Mouse (Mus musculus): ENCODE measurements around the gene Aak1. TPM values are rescaled to one million over a fixed set of nuclear protein-coding genes. Genes with fewer than 3 reads are reported as not detected.

Aak1 gene
- polyA plus RNA-seq, 1 experiment from 2014 or later: 43.9 TPM

- Histone ChIP-seq H3K4me2 (ENCODE audit: low read length) (no peak overlapping the region), H3K27me3 (ENCODE audit: control insufficient read depth, insufficient read depth, low read length) (no peaks in the 10 kb centered on the region), H3K4me3 (replicated peaks; ENCODE audit: low read depth, low read length) (no peak overlapping the region), H3K9ac (replicated peaks; ENCODE audit: low read length) (no peak overlapping the region), H3K9me3 (ENCODE audit: control insufficient read depth, low read length) (no peaks in the 10 kb centered on the region), H3K4me1 (ENCODE audit: control insufficient read depth, insufficient read depth, low read length) (no peaks in the 10 kb centered on the region), H3K36me3 (ENCODE audit: control insufficient read depth, insufficient read depth, low read length) (peaks cover 30% of the 10 kb centered on the region; the same call in 1 of the 2 replicates), H3K27ac (replicated peaks; ENCODE audit: low read depth, low read length) (no peak overlapping the region)
- DNase-seq (no peak), ATAC-seq (ENCODE audit: low FRiP score, low TSS enrichment) (no peak)
- WGBS: 95% methylated on average over 8 of the region's 8 CpGs
Measured at GRCm38 (mm10) chr6:86978156-86978908, 129.0 kb downstream of the Aak1 start.

- H3K27me3 ChIP-seq (ENCODE audit: control insufficient read depth, insufficient read depth, low read length): no peaks in the 10 kb centered on the region
- H3K36me3 ChIP-seq (ENCODE audit: control insufficient read depth, insufficient read depth, low read length): peaks cover 27% of the 10 kb centered on the region; the same call in 1 of the 2 replicates
- H3K4me3 ChIP-seq (replicated peaks; ENCODE audit: low read depth, low read length): no peak overlapping the region
- ATAC-seq (ENCODE audit: low FRiP score, low TSS enrichment) (no peak), DNase-seq (no peak)
- no peak overlapping the region for H3K9ac ChIP-seq (replicated peaks; ENCODE audit: low read length)
- no peak overlapping the region for H3K27ac ChIP-seq (replicated peaks; ENCODE audit: low read depth, low read length)
- no peak overlapping the region for H3K4me2 ChIP-seq (ENCODE audit: low read length)
- no peaks in the 10 kb centered on the region for H3K9me3 ChIP-seq (ENCODE audit: control insufficient read depth, low read length)
- no peaks in the 10 kb centered on the region for H3K4me1 ChIP-seq (ENCODE audit: control insufficient read depth, insufficient read depth, low read length)
- 93% methylated on average over 6 of the region's 6 CpGs for WGBS
Measured at GRCm38 (mm10) chr6:86978909-86979265, 129.6 kb downstream of the Aak1 start.

GRCm38 (mm10) chr6:86981206-86981605 is 131.9 kb downstream of the Aak1 start:
- no peak overlapping the region for H3K9ac ChIP-seq (replicated peaks; ENCODE audit: low read length)
- H3K4me1 ChIP-seq (ENCODE audit: control insufficient read depth, insufficient read depth, low read length): no peaks in the 10 kb centered on the region
- no peak overlapping the region for H3K27ac ChIP-seq (replicated peaks; ENCODE audit: low read depth, low read length)
- no peak overlapping the region for H3K4me3 ChIP-seq (replicated peaks; ENCODE audit: low read depth, low read length)
- no peak for DNase-seq
- H3K36me3 ChIP-seq (ENCODE audit: control insufficient read depth, insufficient read depth, low read length): peaks cover 32% of the 10 kb centered on the region; the same call in 1 of the 2 replicates
- no peak for ATAC-seq (ENCODE audit: low FRiP score, low TSS enrichment)
- no peak overlapping the region for H3K4me2 ChIP-seq (ENCODE audit: low read length)
- no peaks in the 10 kb centered on the region for H3K9me3 ChIP-seq (ENCODE audit: control insufficient read depth, low read length)
- H3K27me3 ChIP-seq (ENCODE audit: control insufficient read depth, insufficient read depth, low read length): no peaks in the 10 kb centered on the region
- 86% methylated on average over 2 of the region's 2 CpGs for WGBS

GRCm38 (mm10) chr6:86985314-86986106 is 136.2 kb downstream of the Aak1 start:
- Histone ChIP-seq H3K27me3 (ENCODE audit: control insufficient read depth, insufficient read depth, low read length) (no peaks in the 10 kb centered on the region), H3K27ac (replicated peaks; ENCODE audit: low read depth, low read length) (no peak overlapping the region), H3K4me1 (ENCODE audit: control insufficient read depth, insufficient read depth, low read length) (no peaks in the 10 kb centered on the region), H3K4me2 (ENCODE audit: low read length) (no peak overlapping the region), H3K9me3 (ENCODE audit: control insufficient read depth, low read length) (no peaks in the 10 kb centered on the region), H3K4me3 (replicated peaks; ENCODE audit: low read depth, low read length) (no peak overlapping the region), H3K9ac (replicated peaks; ENCODE audit: low read length) (no peak overlapping the region), H3K36me3 (ENCODE audit: control insufficient read depth, insufficient read depth, low read length) (peaks cover 29% of the 10 kb centered on the region; the same call in 1 of the 2 replicates)
- no peak for DNase-seq
- ATAC-seq (ENCODE audit: low FRiP score, low TSS enrichment): no peak
- 86% methylated on average over 8 of the region's 8 CpGs for WGBS

- ATAC-seq (ENCODE audit: low FRiP score, low TSS enrichment): no peak
- Histone ChIP-seq H3K27ac (replicated peaks; ENCODE audit: low read depth, low read length) (no peak overlapping the region), H3K9me3 (ENCODE audit: control insufficient read depth, low read length) (no peaks in the 10 kb centered on the region), H3K4me3 (replicated peaks; ENCODE audit: low read depth, low read length) (no peak overlapping the region), H3K4me1 (ENCODE audit: control insufficient read depth, insufficient read depth, low read length) (no peaks in the 10 kb centered on the region), H3K27me3 (ENCODE audit: control insufficient read depth, insufficient read depth, low read length) (no peaks in the 10 kb centered on the region), H3K36me3 (ENCODE audit: control insufficient read depth, insufficient read depth, low read length) (peaks cover 15% of the 10 kb centered on the region; the same call in 1 of the 2 replicates), H3K9ac (replicated peaks; ENCODE audit: low read length) (no peak overlapping the region), H3K4me2 (ENCODE audit: low read length) (no peak overlapping the region)
- DNase-seq: no peak
- 95% methylated on average over 6 of the region's 6 CpGs for WGBS
Measured at GRCm38 (mm10) chr6:86989576-86989975, 140.3 kb downstream of the Aak1 start.

GRCm38 (mm10) chr6:86991041-86991440 is 141.7 kb downstream of the Aak1 start:
- ATAC-seq (ENCODE audit: low FRiP score, low TSS enrichment): no peak
- no peaks in the 10 kb centered on the region for H3K4me1 ChIP-seq (ENCODE audit: control insufficient read depth, insufficient read depth, low read length)
- H3K4me3 ChIP-seq (replicated peaks; ENCODE audit: low read depth, low read length): no peak overlapping the region
- no peak overlapping the region for H3K4me2 ChIP-seq (ENCODE audit: low read length)
- DNase-seq: no peak
- H3K27ac ChIP-seq (replicated peaks; ENCODE audit: low read depth, low read length): no peak overlapping the region
- WGBS: 90% methylated on average over 3 of the region's 3 CpGs
- H3K36me3 ChIP-seq (ENCODE audit: control insufficient read depth, insufficient read depth, low read length): peaks cover 14% of the 10 kb centered on the region; the same call in 1 of the 2 replicates
- H3K9ac ChIP-seq (replicated peaks; ENCODE audit: low read length): no peak overlapping the region
- H3K27me3 ChIP-seq (ENCODE audit: control insufficient read depth, insufficient read depth, low read length): no peaks in the 10 kb centered on the region
- no peaks in the 10 kb centered on the region for H3K9me3 ChIP-seq (ENCODE audit: control insufficient read depth, low read length)

- ATAC-seq (ENCODE audit: low FRiP score, low TSS enrichment) (no peak), DNase-seq (no peak)
- H3K4me1 ChIP-seq (ENCODE audit: control insufficient read depth, insufficient read depth, low read length): no peaks in the 10 kb centered on the region
- H3K36me3 ChIP-seq (ENCODE audit: control insufficient read depth, insufficient read depth, low read length): peaks cover 21% of the 10 kb centered on the region
- no peak overlapping the region for H3K9ac ChIP-seq (replicated peaks; ENCODE audit: low read length)
- H3K27me3 ChIP-seq (ENCODE audit: control insufficient read depth, insufficient read depth, low read length): no peaks in the 10 kb centered on the region
- no peak overlapping the region for H3K27ac ChIP-seq (replicated peaks; ENCODE audit: low read depth, low read length)
- no peak overlapping the region for H3K4me2 ChIP-seq (ENCODE audit: low read length)
- H3K9me3 ChIP-seq (ENCODE audit: control insufficient read depth, low read length): no peaks in the 10 kb centered on the region
- no peak overlapping the region for H3K4me3 ChIP-seq (replicated peaks; ENCODE audit: low read depth, low read length)
- 92% methylated on average over 8 of the region's 8 CpGs for WGBS
Measured at GRCm38 (mm10) chr6:86992349-86992748, 143.0 kb downstream of the Aak1 start.

- no peak overlapping the region for H3K4me2 ChIP-seq (ENCODE audit: low read length)
- DNase-seq (no peak), ATAC-seq (ENCODE audit: low FRiP score, low TSS enrichment) (no peak)
- no peak overlapping the region for H3K27ac ChIP-seq (replicated peaks; ENCODE audit: low read depth, low read length)
- no peaks in the 10 kb centered on the region for H3K9me3 ChIP-seq (ENCODE audit: control insufficient read depth, low read length)
- peaks cover 21% of the 10 kb centered on the region for H3K36me3 ChIP-seq (ENCODE audit: control insufficient read depth, insufficient read depth, low read length)
- no peak overlapping the region for H3K4me3 ChIP-seq (replicated peaks; ENCODE audit: low read depth, low read length)
- WGBS: 92% methylated on average over 4 of the region's 4 CpGs
- H3K4me1 ChIP-seq (ENCODE audit: control insufficient read depth, insufficient read depth, low read length): no peaks in the 10 kb centered on the region
- H3K9ac ChIP-seq (replicated peaks; ENCODE audit: low read length): no peak overlapping the region
- no peaks in the 10 kb centered on the region for H3K27me3 ChIP-seq (ENCODE audit: control insufficient read depth, insufficient read depth, low read length)
Measured at GRCm38 (mm10) chr6:86994254-86994653, 144.9 kb downstream of the Aak1 start.
